Mouse (Mus musculus) cerebellum, adult 2 months (tissue): ENCODE results near the gene Zfp704. TPM values are rescaled to one million over a fixed set of nuclear protein-coding genes. Genes with fewer than 3 reads are reported as not detected.

Experiments
- DNase-seq, 2 experiments: peaks; one replicate each; pipeline ENCODE4 v3.0.0; 2021
- H3K27ac ChIP-seq: fragments of 200-500 bp; 2 replicates; pipeline ENCODE4 v1.5.1; 2012; ENCODE audit warnings: low read length, control low read depth, inconsistent platforms; ENCODE audit not compliant: insufficient read depth
- H3K27me3 ChIP-seq: fragments of 200-500 bp; 2 replicates; pipeline ENCODE4 v1.6.1; 2012; ENCODE audit warnings: inconsistent platforms, mild to moderate bottlenecking, low read length, moderate library complexity; ENCODE audit not compliant: control insufficient read depth, insufficient read depth
- H3K4me1 ChIP-seq: fragments of 200-500 bp; 2 replicates; pipeline ENCODE4 v1.6.1; 2011; ENCODE audit warnings: low read length; ENCODE audit not compliant: control insufficient read depth, insufficient read depth
- H3K4me3 ChIP-seq: fragments of 200-500 bp; replicated peaks from 2 replicates; pipeline ENCODE3; 2011; ENCODE audit warnings: mild to moderate bottlenecking, low read depth, low read length, control low read depth; ENCODE audit not compliant: insufficient read depth
- CTCF ChIP-seq: fragments of 200-500 bp; IDR thresholded peaks from 2 replicates; pipeline ENCODE4 v1.5.1; 2011; ENCODE audit warnings: low read depth, mild to moderate bottlenecking, control low read depth, low read length, moderate library complexity, borderline replicate concordance; ENCODE audit not compliant: insufficient read depth
- POLR2A ChIP-seq: fragments of 200-500 bp; IDR thresholded peaks from 2 replicates; pipeline ENCODE4 v1.6.1; 2011; ENCODE audit warnings: low read length, control low read depth, borderline replicate concordance; ENCODE audit not compliant: insufficient read depth
- WGBS: fragments of 180-500 bp; shearing (Covaris S2); methylation state at CpG from one replicate; pipeline ENCODE4 v1.1.7; 2018; 5-methylcytosine and 5-hydroxymethylcytosine counted together
- polyA plus RNA-seq: library from polyadenylated mRNA; depleted of rRNA; stranded (reverse); fragments of >200 nt; gene quantifications from 2 replicates; pipeline ENCODE4 v1.2.3, GENCODE M21; 2012

Zfp704 gene
- polyA plus RNA-seq, 1 experiment, result 13.1 TPM

DNA sequence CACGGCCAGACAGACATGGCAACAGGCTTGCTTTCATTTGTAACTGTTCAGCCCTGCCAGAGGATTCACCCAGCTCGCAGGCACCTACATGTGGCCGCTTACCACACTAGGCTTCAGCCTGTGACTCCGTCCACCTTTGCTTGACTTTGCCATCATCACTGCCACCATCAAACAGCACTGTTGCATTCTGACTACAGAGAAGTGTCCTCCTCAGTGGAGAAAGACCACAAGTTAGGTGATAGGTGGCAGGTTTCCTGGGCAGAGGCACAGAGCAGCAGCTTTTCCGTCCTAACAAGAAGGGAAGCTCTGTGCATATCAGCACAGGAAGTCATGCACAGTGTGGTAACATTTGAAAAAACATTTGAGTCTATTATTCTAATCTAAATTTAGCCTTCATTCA, 60.1 kb downstream of the Zfp704 start:
- no peaks in the 10 kb centered on the region for H3K27me3 ChIP-seq
- H3K4me1 ChIP-seq, result peaks cover 3% of the 10 kb centered on the region; the same call in 1 of the 2 replicates
- no peak overlapping the region for H3K4me3 ChIP-seq
- TF ChIP-seq POLR2A (no peak), CTCF (no peak)
- 90% methylated on average over 5 of the region's 5 CpGs for WGBS
- H3K27ac ChIP-seq, result no peak overlapping the region
- DNase-seq, result no peak

DNA sequence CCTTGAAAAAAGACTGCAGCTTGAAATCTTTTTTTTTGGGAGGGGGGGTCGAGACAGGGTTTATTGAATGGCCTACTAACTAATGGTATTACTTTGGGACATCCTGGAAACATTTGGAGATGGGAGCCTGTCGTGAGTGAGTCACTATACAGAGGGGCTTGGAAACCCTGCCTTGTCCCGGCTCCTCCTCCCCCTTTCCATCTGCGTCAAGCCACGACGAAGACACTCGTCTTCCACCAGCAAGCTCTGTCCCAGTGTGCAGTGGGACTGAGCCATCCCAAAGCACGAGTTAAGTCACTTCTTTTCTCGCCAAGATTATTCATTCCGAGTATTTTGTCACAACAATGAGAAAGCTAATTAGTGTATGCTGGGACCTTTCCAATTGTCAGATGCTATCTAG, 61.7 kb downstream of the Zfp704 start:
- WGBS, result 44% methylated on average over 10 of the region's 10 CpGs
- H3K4me3 ChIP-seq, result no peak overlapping the region
- no peak for DNase-seq
- H3K27me3 ChIP-seq, result no peaks in the 10 kb centered on the region
- peaks cover 3% of the 10 kb centered on the region; the same call in 1 of the 2 replicates for H3K4me1 ChIP-seq
- H3K27ac ChIP-seq, result no peak overlapping the region
- no peak for TF ChIP-seq POLR2A
- TF ChIP-seq CTCF, result no peak

DNA sequence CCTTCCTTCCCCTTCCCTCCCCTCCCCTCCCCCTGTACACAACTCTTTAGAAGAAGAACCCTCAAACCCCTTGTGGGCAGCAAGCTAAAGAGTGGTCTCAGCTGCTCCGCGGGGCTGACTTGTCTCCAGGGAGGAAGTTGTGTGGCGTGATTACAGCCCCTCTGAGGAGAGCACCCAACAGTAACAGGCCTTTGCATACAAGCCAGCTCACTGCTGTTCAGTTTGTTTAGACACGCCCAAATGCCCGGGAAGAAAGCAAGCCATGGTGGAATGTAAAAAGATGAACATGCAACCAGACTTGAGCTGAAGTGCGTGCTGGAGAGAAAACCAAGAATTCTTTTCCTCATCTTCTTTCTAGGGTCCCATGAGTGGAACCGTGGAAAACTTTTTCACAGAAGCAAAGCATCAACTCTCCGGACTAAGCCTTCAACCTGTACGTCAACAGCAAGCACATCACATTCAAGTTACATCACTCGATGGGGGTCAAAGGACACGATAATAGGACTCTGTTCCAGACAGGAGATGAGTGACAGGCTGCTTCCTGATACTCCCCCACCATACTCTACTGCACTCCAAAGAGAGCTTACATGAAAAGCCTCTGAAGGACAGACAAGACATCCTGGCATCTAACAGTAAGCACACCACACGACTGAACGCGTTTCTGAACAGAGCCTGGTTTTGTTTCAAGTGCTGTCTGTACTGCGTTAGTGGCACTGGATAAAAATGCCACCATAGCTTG, 62.8 kb downstream of the Zfp704 start:
- Histone ChIP-seq H3K4me1 (no peaks in the 10 kb centered on the region; the same call in 1 of the 2 replicates), H3K4me3 (no peak overlapping the region), H3K27me3 (no peaks in the 10 kb centered on the region), H3K27ac (no peak overlapping the region)
- TF ChIP-seq POLR2A (no peak), CTCF (no peak)
- 48% methylated on average over 15 of the region's 15 CpGs for WGBS
- no peak for DNase-seq

DNA sequence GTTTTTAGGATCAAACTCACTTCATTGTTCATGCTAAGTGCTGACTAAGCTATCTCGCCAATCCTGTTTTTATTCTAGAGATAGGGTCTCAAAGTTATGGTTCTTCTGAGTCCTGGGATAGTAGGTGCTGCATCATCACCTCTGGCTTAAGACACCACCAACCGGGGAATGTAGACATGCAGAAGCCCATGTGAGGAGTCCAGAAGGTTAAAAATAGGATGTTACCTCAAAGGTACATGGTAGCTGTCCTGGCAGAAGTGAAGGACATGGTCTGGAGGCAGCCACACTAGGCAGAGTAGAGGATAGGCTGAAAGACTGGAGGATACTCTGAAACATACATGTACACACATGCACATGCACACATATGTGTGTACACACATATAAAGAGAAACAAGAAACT, 65.5 kb downstream of the Zfp704 start:
- no peak for TF ChIP-seq POLR2A
- Histone ChIP-seq H3K4me3 (no peak overlapping the region), H3K27me3 (no peaks in the 10 kb centered on the region), H3K27ac (no peak overlapping the region), H3K4me1 (no peaks in the 10 kb centered on the region)
- WGBS, result 89% methylated on average over 2 of the region's 2 CpGs
- DNase-seq, result no peak

DNA sequence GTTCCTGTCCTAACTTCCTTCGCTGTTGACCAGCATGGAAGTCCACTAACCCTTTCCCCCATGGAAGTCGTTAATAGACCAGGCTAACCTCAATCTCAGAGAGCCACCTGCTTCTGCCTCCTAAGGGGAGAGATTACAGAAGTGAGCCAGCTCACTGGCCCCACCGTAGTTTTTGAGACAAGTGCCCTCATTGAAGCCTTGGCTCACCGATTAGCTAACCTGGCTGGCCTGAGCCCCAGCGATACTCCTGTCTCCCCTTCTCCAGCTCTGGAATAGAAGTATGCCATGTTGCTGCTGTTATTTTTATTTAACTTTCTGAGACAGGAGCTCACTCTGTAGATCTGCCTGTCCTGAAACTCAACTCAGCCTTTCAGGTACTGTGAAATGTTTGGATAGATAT, 66.0 kb downstream of the Zfp704 start:
- WGBS, result 86% methylated on average over 5 of the region's 5 CpGs
- H3K4me3 ChIP-seq, result no peak overlapping the region
- H3K27me3 ChIP-seq, result no peaks in the 10 kb centered on the region
- no peaks in the 10 kb centered on the region for H3K4me1 ChIP-seq
- no peak overlapping the region for H3K27ac ChIP-seq
- no peak for DNase-seq
- TF ChIP-seq CTCF, result no peak
- TF ChIP-seq POLR2A, result no peak

DNA sequence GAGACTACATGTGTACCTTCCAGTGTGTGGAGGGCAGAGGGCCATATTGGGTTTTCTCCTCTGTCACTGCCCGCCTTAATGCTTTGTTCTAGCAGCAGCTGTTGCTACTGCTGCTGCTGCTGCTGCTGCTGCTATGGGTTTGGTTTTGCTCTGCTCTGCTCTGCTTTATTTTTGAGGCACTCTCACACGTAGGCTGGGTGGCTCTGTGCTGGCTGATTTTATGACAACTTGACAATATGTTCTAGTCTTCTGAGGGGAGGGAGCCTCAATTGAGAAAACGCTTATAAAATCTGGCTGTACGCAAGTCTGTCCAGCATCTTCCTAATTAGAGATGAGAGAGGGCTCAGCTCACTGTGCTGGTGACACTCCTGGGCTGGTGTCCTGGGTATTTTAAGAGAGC, 66.4 kb downstream of the Zfp704 start:
- TF ChIP-seq CTCF (no peak), POLR2A (no peak)
- Histone ChIP-seq H3K27me3 (no peaks in the 10 kb centered on the region), H3K4me3 (no peak overlapping the region), H3K4me1 (no peaks in the 10 kb centered on the region), H3K27ac (no peak overlapping the region)
- DNase-seq, result no peak
- WGBS, result 80% methylated on average over 4 of the region's 4 CpGs

DNA sequence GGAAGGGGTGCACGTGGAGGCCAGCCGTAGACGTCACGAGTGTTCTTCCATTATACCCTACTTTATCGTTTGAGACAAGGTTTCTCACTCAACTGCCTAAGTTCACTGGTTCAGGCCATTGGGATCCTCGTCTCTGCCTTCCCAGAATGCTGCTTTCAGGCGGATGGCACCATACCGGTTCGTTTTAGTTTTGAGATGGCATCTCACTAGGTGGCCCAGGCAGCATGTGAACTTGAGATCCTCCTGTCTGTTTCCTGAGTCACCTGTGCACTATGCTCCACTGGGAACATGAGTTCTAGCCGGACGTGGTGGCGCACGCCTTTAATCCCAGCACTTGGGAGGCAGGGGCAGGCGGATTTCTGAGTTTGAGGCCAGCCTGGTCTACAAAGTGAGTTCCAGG, 68.3 kb downstream of the Zfp704 start:
- no peaks in the 10 kb centered on the region for H3K4me1 ChIP-seq
- 87% methylated on average over 14 of the region's 14 CpGs for WGBS
- H3K27me3 ChIP-seq, result no peaks in the 10 kb centered on the region
- H3K27ac ChIP-seq, result no peak overlapping the region
- TF ChIP-seq CTCF (no peak), POLR2A (no peak)
- H3K4me3 ChIP-seq, result no peak overlapping the region
- no peak for DNase-seq

DNA sequence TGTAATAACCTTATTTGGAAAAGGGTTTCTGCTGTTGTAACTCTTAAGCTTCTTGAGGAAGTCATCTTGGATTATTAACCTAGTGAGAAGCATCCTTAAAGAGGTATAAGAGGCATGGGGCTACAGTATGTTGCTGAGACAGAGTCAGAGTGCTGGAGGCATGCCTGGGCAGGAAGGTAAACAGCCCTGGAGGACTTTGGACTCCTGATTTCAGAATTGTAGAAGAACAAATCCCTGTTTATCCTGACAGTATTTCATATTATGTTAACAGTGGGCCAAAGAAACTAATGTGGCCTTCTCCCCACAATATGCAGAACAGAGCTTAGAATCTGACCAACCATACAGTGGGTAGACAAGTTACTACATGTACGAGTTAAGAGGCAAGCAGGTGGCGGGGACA, 71.4 kb downstream of the Zfp704 start:
- 97% methylated on average over 2 of the region's 2 CpGs for WGBS

More for the DNA sequence above, 71.4 kb downstream of the Zfp704 start:
- DNase-seq, result no peak
- no peak overlapping the region for H3K4me3 ChIP-seq
- TF ChIP-seq CTCF, result no peak
- no peak overlapping the region for H3K27ac ChIP-seq
- H3K4me1 ChIP-seq, result no peaks in the 10 kb centered on the region
- H3K27me3 ChIP-seq, result no peaks in the 10 kb centered on the region
